In the genomic region with DNA sequence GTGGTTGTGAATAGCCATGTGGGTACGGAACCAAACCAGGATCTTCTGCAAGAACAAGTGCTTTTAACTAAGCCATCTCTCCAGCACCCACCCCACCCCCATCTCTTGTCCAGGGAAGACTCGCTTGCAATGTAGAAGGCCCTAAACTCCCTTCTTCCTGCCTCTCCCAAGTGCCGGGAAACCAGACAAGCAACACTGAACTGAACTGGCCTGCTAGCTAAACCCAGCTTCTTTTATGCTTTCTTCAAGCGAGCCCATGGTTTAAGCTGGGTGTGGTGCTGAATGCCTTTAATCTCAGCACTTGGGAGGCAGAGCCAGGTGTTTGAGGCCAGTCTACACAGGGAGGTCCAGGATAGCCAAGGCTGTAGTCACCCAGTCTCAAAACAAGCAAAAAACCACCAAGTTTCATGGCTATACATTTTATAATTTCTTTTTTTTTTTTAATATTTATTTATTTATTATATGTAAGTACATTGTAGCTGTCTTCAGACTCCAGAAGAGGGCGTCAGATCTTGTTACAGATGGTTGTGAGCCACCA, we compare ENCODE assay signal across 22 mouse cellular contexts. TPM values are rescaled to one million over a fixed set of nuclear protein-coding genes. Genes with fewer than 3 reads are reported as not detected.
"Had no signal": no experiment of that assay in that cellular context is flagged by ENCODE, and none has a peak within 500 bp of the region (broad histone marks: within the 10 kb centered on the region; RNA-seq: fewer than 3 reads in every experiment).

No protein-coding gene starts in this region.

- DNase-seq: lung, adult 18-20 months; lung, embryonic 14.5 days; lung, postnatal 10 days; lung, postnatal 4 days; midbrain, embryonic 14.5 days; retina, postnatal 1 day; right cerebral cortex, adult 18-20 months; right cerebral cortex, postnatal 25 days; right cerebral cortex, postnatal 4 days; spleen, adult 18-20 months; thymus, adult 18-20 months; thymus, postnatal 14 days; thymus, postnatal 36 days had no signal

- H3K27ac ChIP-seq: midbrain, embryonic 12.5 days; neural tube, embryonic 13.5 days; neural tube, embryonic 15.5 days; stomach, embryonic 15.5 days had no signal

- H3K4me1 ChIP-seq: midbrain, embryonic 12.5 days; stomach, embryonic 15.5 days had no signal

- H3K4me2 ChIP-seq: lung, embryonic 14.5 days; midbrain, embryonic 12.5 days; neural tube, embryonic 13.5 days; neural tube, embryonic 15.5 days; stomach, embryonic 15.5 days had no signal

- H3K9ac ChIP-seq: lung, embryonic 14.5 days; midbrain, embryonic 12.5 days; neural tube, embryonic 13.5 days; neural tube, embryonic 15.5 days; stomach, embryonic 15.5 days had no signal

- H3K9me3 ChIP-seq: midbrain, embryonic 12.5 days; neural tube, embryonic 13.5 days; neural tube, embryonic 15.5 days; stomach, embryonic 15.5 days had no signal

- H3K4me3 ChIP-seq: midbrain, embryonic 12.5 days; myocyte; neural tube, embryonic 13.5 days; neural tube, embryonic 15.5 days; stomach, embryonic 15.5 days had no signal

- H3K27me3 ChIP-seq: midbrain, embryonic 12.5 days; neural tube, embryonic 13.5 days; neural tube, embryonic 15.5 days; stomach, embryonic 15.5 days had no signal

- ATAC-seq: midbrain, embryonic 16.5 days had no signal

RNA-seq across cellular contexts. Expression of gene Tmed6, which starts 23.2 kb away (rescaled TPM):
- total RNA-seq: megakaryocyte, adult 5-6 weeks; megakaryocyte-erythroid progenitor cell, adult 5-6 weeks had no signal
- polyA plus RNA-seq: midbrain, embryonic 12.5 days; midbrain, embryonic 14.5 days; midbrain, embryonic 16.5 days; myocyte; neural tube, embryonic 11.5 days; neural tube, embryonic 13.5 days; neural tube, embryonic 15.5 days had no signal
